Mouse (Mus musculus): ENCODE measurements around the gene Olfr263.
"Not testable (repeated sequence)": the region's sequence is repeated elsewhere in the genome, so short reads cannot be mapped to it uniquely, and the experiment has no call there.

Gene Olfr263

DNA sequence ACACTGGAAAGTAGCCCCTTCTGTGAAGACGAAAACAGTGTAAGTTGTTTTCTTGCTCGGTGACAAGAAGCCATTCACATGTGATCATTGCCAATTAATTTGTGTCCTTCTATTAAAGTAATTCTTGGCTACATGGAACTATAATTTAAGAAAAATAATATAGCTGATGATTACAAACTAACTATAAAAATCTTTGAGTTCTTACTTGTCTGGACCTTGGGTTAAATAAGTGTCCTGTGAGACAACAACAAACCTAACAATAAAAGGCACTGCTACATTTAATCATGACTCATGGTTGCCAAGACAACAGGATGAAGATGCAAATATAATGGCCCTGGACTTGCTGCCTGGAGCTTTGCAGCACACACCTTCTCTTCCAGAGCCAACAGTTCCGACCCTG, at the start of gene Olfr263:
Gene Olfr263 (plus strand): TSS at position 301 of the 400 bp plus-strand sequence.
- not testable (repeated sequence) for DNase-seq (ENCODE audit: low read depth in 1 of 2, low spot score in 2 of 2)

DNA sequence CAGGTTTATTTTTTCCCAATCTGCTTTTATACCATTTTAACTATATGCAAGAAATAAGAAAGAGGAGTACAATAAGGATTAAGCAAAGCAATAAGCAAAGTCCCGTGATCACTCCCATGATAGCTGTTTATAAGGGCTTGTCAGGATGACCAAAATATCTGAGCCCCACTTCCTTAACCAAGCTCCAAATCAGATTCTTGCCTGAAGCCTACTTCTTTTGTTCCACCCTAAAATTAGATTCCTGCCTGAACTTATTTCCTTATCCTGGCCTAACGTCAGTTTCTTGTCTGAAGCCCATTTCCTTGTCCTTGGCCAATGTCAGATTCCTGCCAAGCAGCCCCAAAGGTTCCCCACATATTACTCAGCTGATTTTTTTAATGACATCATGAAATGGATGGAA, 46.8 kb upstream of the Olfr263 start:
- DNase-seq (ENCODE audit: low read depth in 1 of 2, low spot score in 2 of 2) = no peak

DNA sequence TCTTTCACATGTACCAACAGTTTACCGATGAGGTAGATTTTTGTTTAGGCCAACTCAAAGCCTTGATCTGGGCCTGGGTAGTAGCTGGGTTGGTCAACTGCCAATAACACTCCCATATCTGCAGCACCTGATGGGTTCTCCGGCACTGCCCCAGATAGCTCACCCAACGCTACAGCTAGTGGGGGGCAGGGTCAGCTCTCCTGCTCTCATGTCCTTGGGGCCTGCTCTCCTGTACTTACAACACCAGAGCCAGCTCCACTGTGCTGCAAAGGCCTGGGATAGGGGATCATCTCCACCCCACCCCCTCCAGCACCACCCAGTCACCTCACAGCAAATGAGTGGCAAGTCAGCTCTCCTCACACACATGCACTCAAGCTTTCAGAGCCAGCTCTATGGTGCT, 19.7 kb upstream of the Olfr263 start:
- DNase-seq (ENCODE audit: low read depth in 1 of 2, low spot score in 2 of 2) = no peak

DNA sequence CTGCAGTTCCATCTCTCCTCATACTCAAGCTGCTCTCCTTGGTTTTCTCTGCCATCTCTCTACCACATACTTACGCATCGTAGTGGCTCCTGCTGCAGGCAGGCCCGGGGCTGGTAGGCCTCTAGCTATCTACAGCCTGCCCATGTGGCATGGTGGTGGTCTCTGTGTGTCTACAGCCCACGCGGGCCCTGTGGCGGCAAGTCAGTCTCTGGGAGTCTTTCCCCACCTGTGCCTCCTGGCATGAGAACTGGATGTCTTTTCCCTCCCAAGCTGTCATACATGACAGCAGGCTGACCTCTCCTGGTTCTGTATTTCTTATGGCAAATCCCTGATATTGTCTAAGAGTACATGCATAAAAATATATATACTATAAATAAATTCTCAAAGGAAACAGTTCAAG, 19.0 kb upstream of the Olfr263 start:
- no peak for DNase-seq (ENCODE audit: low read depth in 1 of 2, low spot score in 2 of 2)

DNA sequence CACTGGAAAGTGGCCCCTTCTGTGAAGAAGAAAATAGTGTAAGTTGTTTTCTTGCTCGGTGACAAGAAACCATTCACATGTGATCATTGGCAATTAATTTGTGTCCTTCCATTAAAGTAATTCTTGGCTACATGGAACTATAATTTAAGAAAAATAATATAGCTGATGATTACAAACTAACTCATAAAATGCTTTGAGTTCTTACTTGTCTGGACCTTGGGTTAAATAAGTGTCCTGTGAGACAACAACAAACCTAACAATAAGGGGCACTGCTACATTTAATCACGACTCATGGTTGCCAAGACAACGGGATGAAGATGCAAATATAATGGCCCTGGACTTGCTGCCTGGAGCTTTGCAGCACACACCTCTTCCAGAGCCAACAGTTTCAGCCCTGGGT, 18.3 kb upstream of the Olfr263 start, which contains the start of gene Olfr1369-ps1:
Gene Olfr1369-ps1 (plus strand): TSS at position 301 of the 400 bp plus-strand sequence.
- not testable (repeated sequence) for DNase-seq (ENCODE audit: low read depth in 1 of 2, low spot score in 2 of 2)

DNA sequence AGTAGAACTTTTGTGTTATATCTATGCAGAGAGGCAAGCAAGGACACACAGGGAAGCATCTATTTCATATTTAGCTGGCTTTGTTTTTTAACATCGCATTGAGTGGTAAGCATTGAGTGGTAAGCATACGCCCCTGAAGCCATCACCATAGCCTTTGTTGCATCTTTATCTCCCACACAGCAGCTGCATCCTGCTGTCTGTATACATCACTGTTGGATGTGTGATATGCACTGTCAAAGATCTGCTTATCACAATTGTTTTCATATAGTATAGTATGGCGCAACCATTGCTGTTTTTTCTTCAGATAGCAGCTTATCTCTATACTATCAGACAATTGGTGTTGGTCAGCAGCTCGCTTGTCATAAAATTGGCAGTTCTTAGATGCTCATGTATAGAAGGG, 15.3 kb upstream of the Olfr263 start:
- no peak for DNase-seq (ENCODE audit: low read depth in 1 of 2, low spot score in 2 of 2)

DNA sequence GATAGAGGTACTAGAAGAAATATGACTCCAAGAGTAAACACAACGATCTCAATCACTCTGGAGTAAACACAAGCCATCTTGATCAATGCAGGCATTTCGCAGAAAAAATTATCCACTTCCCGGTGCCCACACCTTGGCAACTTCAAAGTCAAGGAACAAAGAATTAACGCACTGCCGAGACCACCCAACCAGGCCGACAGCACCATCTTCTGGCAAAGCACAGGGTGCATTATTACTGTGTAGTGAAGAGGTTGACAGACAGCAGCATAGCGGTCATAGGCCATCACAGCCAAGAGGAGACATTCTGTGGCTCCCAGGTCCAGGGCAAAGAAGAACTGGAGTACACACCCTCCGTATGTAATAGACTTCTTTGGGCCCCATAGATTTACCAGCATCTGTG, 13.0 kb downstream of the Olfr263 start:
- DNase-seq (ENCODE audit: low read depth in 1 of 2, low spot score in 2 of 2) = no peak

DNA sequence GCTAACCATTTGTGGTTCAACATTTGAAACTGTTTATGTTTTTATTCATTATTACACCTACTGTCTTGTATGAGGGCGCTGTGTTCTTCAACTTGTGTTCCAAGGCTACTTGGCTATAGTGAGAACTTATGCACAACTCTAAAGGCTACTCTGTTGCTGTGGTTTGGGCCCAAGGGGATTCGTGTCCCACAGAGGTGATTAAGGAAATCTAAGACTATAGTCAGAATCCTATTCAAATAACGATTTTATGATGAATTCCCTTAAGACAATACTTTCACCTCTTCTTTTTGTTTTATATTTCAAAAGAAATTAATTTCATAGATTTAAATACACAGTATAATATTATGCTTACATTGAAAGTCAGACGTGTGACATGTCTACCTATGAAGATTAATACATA, 16.3 kb downstream of the Olfr263 start, which contains the start of gene Olfr1368:
Gene Olfr1368 (minus strand): TSS at position 101 of the 400 bp plus-strand sequence.
- no peak for DNase-seq (ENCODE audit: low read depth in 1 of 2, low spot score in 2 of 2)

DNA sequence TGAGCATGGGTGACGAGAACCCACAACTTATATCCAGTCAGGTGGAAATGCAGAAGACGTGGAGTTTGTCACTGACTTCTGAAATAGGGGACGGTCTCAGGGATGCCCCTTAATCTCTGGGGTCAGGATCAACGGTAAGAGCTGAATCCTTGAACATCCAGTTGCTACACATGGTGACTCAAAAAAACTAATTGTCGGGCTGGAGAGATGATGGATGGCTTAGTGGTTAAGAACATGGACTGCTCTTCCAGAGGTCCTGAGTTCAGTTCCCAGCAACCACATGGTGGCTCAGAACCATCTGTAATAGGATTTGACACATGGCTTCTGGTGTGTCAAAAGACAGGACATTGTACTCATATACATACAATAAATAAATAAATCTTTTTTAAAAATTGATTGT, 26.4 kb downstream of the Olfr263 start:
- DNase-seq (ENCODE audit: low read depth in 1 of 2, low spot score in 2 of 2) = no peak

DNA sequence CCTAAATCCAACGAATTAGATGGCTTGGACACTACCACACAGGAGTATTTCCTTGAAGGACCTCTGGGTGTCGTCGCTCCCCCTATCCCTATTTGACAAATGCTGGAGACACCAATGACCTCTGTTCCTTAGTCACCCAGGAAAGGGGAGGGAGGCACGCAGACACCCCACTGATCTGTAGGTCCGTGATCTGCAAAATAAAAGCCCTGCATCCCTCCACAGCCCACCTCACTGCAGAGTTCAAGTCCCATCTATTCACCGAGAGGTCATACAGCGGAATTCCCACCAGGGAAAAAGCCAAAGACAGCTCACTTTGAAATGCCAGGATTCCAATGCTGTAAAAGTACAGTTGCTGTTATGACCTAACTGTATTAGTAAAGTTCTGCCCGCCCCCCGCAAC, 28.6 kb downstream of the Olfr263 start:
- no peak for DNase-seq (ENCODE audit: low read depth in 1 of 2, low spot score in 2 of 2)

DNA sequence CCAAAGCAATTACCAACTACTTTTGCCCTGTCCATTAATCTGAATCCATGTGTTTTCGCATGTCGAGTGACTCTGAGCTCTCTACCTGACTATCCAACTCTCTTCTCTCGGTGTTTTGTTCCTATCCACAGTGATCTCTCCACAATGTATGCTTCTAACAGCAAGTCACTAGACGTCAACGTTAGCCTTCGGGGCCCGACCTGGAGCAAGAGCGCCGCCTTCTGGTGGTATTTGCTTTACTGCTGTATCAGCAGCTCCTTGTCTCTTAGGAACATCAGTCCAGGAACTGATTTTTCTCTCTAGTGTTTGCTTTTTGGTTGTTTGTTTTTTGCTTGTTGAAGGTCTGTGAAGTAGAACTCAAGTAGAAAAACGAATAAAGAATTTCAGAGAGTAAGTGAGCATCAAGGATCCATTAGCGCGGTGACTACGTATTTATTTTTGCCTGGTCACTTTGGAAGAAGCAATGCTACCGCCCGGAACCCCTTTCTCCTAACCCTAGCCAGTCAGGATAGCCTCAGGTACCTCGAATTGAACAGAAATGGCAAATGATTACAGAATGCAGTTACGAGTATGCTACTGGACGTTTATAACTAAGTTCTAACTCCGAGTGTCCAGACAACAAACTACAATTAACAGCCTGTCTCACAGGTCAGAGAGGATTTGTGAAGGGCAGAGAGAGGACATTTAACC, 29.5 kb downstream of the Olfr263 start:
- peak in 1 of 2 experiments; percentile 71 for DNase-seq (ENCODE audit: low read depth in 1 of 2, low spot score in 2 of 2)

DNA sequence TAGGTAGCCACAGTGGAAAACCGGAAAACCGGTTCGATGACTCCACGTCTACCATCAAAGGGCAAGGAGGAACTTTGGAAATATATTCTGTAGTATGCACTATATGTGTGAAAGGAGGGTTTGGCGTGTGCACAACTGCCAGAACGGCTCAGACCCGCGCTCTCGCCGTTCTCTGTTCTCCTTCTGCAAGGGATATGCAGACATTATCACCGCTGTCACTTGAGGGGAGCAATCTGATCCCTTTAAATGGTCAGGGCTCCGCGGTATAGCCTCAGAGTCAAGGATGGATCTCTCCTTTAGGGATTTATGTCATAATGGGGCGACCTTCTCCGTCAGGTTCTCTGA, 30.0 kb downstream of the Olfr263 start:
- DNase-seq (ENCODE audit: low read depth in 1 of 2, low spot score in 2 of 2) = no peak

DNA sequence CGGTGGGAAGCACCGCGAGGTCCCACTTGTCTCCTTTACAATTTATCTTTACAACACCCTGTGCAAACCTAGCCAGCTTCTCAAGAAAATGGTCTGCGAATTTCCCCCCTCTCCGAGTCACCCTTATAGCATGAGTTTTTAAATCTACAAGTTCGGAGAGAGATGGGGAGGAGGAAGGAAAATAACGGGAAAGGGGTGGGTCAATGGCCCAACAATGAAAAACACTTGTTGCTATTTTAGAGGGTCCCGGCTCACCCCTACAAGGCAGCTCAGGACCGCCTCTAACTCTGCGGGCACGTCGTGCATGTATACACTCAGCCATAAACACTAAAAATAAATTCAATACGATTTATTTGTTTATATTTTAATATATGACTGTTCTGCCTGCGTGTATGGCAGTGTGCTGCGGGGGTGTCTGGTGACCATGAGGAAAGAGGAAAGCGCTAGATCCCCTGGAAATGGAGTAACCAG, 30.6 kb downstream of the Olfr263 start:
- no peak for DNase-seq (ENCODE audit: low read depth in 1 of 2, low spot score in 2 of 2)

DNA sequence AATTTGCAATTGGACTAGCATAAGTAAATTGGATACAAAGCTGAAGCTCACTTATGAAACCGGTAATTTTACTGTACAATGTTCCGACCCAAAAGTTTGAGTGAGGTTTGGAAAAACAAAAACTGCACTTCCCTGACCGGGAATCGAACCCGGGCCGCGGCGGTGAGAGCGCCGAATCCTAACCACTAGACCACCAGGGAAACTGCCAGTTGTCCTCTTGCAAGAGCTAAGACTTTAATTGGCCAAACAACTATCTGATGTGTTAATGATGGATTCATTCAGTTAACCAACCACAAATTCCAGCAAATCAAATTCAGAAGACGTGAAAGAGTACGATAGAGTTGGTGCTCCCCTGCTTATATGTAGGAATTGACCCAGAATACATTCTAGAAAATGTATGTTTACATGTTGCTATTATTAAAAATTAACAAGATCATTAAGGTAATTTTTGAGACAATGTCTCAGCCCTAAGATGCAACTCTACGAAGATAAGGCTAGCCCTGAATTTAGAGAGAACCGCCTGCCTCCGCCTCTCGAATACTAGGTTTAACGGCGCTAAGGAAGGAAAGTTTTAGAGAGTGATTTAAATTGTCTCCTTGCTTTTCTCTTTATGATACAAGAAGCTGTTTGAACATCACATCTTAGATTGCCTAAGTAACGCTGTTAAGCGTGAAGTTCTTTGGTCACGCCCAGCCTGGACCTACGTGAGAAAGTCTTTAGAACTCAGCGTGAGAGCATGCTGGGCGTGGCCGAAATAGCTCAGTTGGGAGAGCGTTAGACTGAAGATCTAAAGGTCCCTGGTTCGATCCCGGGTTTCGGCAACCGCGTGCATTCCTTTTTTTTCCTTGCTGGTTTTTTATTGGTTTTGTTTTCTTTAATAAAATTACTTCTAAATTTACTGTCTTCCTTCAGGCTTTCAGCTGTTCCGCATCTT, 31.5 kb downstream of the Olfr263 start:
- peak; percentile 83 to 90 for DNase-seq (ENCODE audit: low read depth in 1 of 2, low spot score in 2 of 2)

DNA sequence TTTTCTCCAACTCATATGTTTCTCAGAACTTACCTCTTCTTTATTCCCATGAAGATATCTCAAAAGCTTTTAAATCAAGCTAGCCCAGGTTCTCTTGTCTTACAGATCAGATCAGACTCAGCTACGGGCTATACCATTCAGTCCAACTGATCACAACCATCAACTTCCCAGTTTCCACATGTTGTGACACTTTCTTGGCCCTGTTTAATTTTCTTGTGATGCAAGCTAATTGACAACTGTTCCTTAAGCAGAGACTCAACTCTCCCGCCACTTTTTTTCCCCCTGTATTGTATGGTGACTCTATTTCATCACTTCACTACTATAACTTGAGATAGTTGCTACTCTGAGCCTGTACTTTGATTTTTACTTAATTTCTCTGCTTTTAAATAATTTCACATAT, 32.2 kb downstream of the Olfr263 start:
- DNase-seq (ENCODE audit: low read depth in 1 of 2, low spot score in 2 of 2) = no peak

DNA sequence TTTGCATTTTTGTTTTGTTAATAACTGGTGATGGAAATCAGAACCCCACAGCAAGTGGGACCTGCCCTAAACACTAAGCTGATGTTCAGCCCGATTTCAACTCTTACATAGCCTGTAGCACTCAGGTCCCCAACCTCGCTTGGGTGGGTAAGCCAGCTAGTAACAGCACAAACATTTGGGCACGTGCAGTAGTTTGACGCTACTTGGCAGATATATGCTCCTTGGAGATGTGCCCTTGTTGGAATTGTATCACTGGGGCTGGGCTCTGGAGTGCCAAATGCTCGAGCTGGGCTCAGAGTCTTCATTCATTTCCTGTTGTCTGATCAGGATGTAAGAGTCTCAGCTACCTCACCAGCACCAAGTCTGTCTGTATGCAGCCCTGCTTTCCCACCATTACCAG, 33.2 kb downstream of the Olfr263 start:
- no peak for DNase-seq (ENCODE audit: low read depth in 1 of 2, low spot score in 2 of 2)

DNA sequence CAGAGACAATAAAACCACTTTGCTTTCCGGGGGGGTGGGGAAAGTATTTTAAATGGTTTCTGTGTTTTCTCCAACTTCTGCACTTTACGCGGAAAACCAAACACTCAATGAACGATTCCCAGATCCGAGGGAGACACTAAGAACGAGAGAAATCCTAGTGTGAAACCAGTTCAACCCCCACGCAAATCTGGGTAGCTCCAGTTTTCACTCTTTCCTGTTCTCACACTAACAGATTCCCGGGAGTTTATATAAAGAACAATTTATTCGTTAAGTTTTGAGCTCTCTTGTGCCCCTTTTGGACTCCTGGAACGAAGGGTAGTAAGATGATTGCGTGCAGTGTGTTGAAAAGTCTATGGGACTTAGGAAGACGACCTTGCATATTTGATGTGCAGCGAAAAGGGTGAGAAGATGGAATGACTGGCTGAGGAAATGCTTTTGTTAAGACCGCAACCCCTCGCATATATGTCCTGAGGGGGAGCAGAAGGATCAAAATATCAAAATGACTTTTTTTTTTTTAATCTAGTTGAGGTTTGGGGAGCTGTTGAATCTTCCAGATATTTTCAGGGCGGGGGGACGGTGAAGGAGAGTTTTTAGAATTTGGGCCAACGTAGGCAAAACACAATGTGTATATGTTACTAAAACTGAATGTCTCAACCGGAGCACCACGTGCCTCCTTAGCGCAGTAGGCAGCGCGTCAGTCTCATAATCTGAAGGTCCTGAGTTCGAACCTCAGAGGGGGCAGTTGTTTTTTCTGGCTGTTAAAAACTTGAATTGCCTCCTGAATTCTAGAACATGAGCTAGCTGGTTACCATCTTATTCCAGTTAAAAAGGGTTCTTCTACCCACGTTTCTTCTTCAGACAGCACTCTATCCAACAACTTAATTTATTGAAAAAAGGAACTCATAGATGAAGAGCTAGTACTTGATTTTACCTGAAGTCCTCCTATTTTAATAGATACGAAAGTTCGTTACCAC, 37.8 kb downstream of the Olfr263 start:
- DNase-seq (ENCODE audit: low read depth in 1 of 2, low spot score in 2 of 2) = peak in 1 of 2 experiments; percentile 77

DNA sequence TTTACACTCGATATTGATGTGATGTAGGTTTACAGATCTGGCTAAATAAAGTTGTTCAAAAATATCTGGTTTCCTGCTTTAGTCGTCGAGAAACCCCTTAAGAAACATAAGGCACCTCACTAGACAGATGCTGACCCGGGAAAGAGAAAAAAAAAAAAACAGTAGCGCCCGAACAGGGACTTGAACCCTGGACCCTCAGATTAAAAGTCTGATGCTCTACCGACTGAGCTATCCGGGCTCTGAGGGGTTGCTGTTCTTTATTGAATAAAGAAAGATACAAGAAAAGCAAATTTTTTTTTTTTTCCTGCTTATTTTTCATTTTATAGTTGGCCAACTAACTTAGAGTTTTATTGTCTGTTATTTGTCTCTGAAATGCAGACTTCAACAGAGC, 38.5 kb downstream of the Olfr263 start:
- DNase-seq (ENCODE audit: low read depth in 1 of 2, low spot score in 2 of 2) = no peak

DNA sequence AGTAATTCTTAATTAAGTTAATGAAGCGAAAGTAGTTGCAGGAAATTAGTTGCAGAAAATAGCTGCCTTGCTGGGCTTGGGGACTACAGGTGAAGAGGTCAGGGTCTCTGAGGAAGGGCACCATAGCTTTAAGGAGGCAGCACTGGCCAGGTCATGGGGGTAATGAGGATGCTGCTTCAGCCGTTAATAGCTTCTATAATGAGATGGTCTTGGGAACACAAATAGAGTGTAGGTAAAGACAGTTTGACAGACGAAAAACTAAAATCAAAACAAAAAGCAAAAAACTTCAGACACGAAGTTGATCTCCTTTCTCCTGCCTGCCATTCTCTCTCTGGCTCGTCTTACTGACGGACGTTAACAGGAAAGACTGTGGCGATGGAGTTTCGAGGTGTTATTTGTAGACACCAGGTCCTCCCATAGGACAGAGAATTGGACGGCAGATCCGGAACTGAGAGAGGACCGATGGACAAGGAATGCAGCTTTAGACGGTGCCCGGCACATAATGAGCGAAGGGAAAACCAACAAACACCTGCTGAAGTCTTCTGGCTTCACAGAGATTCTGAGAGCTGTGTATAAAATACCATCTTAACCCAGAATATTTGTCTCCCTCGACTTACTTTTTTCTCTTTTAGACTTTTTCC, 39.1 kb downstream of the Olfr263 start:
- no peak for DNase-seq (ENCODE audit: low read depth in 1 of 2, low spot score in 2 of 2)

DNA sequence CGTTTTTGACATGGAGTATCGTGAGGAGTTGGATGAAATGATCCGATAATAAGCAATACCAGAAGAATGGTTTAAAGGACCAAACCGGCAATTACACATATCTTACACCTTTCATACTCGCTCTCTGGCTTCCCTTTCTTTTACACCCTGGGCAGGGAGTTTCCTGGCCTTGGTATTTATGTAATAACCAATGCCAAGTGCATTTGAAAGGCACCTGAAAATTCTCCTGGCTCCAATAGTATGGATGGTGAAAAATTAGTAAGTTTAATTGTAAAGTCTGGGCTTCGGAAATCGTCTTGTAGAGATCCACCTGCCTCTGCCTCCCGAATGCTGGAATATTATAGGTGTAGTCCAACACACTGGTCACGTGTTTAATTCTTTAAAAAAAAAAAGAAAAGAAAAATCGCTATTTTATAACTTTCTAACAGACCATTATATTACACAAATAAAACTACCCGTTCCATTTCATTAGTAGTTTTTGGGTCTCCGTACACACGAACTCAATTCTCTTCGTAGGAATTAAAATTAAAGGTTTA, 39.8 kb downstream of the Olfr263 start:
- DNase-seq (ENCODE audit: low read depth in 1 of 2, low spot score in 2 of 2) = no peak
